Mouse (Mus musculus): Measurements from ENCODE around the gene Nxph2. TPM values are rescaled to one million over a fixed set of nuclear protein-coding genes. Genes with fewer than 3 reads are reported as not detected.
"Not testable (repeated sequence)": the region's sequence is repeated elsewhere in the genome, so short reads cannot be mapped to it uniquely, and the experiment has no call there.

The Nxph2 gene
- not detected in 2 replicates for polyA plus RNA-seq (2012; ENCODE audit: insufficient read depth, insufficient read length, missing spikeins)

DNA sequence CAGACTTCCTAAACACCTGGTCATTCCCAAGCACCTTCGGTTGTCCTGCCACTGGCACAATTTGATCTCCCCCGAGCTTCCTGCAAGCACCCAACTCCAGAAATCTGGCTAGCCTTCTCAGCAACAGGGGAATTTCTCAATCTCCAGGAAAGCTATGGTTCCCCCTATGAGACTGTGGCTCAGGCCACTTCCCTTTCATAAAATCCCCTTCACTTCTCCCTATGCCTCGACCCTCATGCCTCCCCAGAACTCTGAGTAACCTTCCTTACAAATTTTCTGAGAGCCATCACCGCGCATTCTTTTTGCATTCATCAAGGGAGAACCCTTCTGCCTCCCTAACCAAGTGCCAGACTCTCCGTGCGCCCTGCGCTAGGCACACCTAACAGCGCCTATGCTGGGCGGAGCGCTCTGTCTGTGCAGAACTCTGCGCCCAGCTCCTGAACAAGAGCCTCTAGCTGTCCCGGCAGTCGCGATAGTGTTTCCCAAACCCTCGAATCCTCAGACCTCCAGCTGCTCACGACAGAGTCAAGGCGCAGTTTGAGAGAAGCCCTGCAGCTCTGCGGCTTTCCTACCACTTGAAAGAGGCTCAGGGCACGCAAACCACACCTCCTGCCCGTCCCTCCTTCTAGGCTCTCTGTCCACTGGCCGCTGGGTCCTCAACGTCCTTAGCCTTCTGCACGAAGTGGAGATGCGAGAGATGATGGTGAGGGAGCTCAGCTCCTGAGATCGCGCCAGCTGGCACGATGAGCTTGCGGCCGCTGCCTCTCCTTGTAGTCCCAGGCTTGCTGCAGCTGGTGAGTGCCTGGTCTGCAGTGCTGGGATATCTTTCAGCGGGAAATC, at the start of gene Nxph2:
Nxph2 (plus strand) TSS at position 501 of the 840 bp plus-strand sequence.
- H3K4me3 ChIP-seq (ENCODE audit: insufficient read depth, low read depth, low read length), result no peak within 1 kb of the TSS
- H3K27ac ChIP-seq (replicated peaks; ENCODE audit: low read depth, low read length), result no peak within 1 kb of the TSS
- no peaks in the 10 kb centered on the region for H3K4me1 ChIP-seq (ENCODE audit: control insufficient read depth, insufficient read depth, insufficient read length, low read length)

GRCm38 (mm10) chr2:23290991-23291390, 30.1 kb upstream of the Nxph2 start:
- not testable (repeated sequence) for H3K4me3 ChIP-seq (ENCODE audit: insufficient read depth, low read depth, low read length); H3K27ac ChIP-seq (replicated peaks; ENCODE audit: low read depth, low read length); H3K4me1 ChIP-seq (ENCODE audit: control insufficient read depth, insufficient read depth, insufficient read length, low read length)

- H3K4me3 ChIP-seq (ENCODE audit: insufficient read depth, low read depth, low read length), result no peak overlapping the region
- H3K27ac ChIP-seq (replicated peaks; ENCODE audit: low read depth, low read length), result no peak overlapping the region
- no peaks in the 10 kb centered on the region for H3K4me1 ChIP-seq (ENCODE audit: control insufficient read depth, insufficient read depth, insufficient read length, low read length)
Observed at GRCm38 (mm10) chr2:23314869-23315268, 6.2 kb upstream of the Nxph2 start.

Other genes starting within 250 kb of the Nxph2 start
- gene Mastl, start 165.2 kb upstream of the Nxph2 start, polyA plus RNA-seq (2012; ENCODE audit: insufficient read depth, insufficient read length, missing spikeins), result 0.32 TPM in 1 of 2 replicates, not detected in the other
- gene Yme1l1, start 164.9 kb upstream of the Nxph2 start, polyA plus RNA-seq (2012; ENCODE audit: insufficient read depth, insufficient read length, missing spikeins), result 46.0 and 46.4 TPM in 2 replicates
- not detected in 2 replicates for gene 4931423N10Rik, start 113.8 kb upstream of the Nxph2 start, polyA plus RNA-seq (2012; ENCODE audit: insufficient read depth, insufficient read length, missing spikeins)